Mouse (Mus musculus) spleen, adult 2 months (tissue): ENCODE data around the gene Gpr156. TPM values are rescaled to one million over a fixed set of nuclear protein-coding genes. Genes with fewer than 3 reads are reported as not detected.

Experiments used
- DNase-seq, 2 experiments: peaks; one replicate each; pipeline versions ENCODE4 v3.0.0 to v3.0.0-alpha.2; 2012 to 2021; ENCODE audit warnings: low spot score in 2 of 2, low read depth in 1 of 2
- H3K27ac ChIP-seq: fragments of 200-500 bp; 2 replicates; pipeline ENCODE4 v1.5.1; 2012; ENCODE audit warnings: low read length, inconsistent platforms; ENCODE audit not compliant: insufficient read depth
- H3K27me3 ChIP-seq: fragments of 200-500 bp; 2 replicates; pipeline ENCODE4 v1.6.1; 2012; ENCODE audit warnings: mild to moderate bottlenecking, moderate library complexity, low read length, inconsistent platforms; ENCODE audit not compliant: control insufficient read depth, insufficient read depth
- H3K36me3 ChIP-seq: fragments of 200-500 bp; 2 replicates; pipeline ENCODE4 v1.6.1; 2012; ENCODE audit warnings: mild to moderate bottlenecking, low read length, inconsistent platforms; ENCODE audit not compliant: control insufficient read depth, insufficient read depth
- H3K4me1 ChIP-seq: fragments of 200-500 bp; 2 replicates; pipeline ENCODE4 v1.6.1; 2011; ENCODE audit warnings: inconsistent platforms; ENCODE audit not compliant: control insufficient read depth, insufficient read depth, insufficient read length
- H3K4me3 ChIP-seq: fragments of 200-500 bp; 2 replicates; pipeline ENCODE4 v1.5.1; 2011; ENCODE audit warnings: mild to moderate bottlenecking, inconsistent platforms; ENCODE audit not compliant: insufficient read depth, insufficient read length; ENCODE audit errors: extremely low read depth
- CTCF ChIP-seq: fragments of 200-500 bp; IDR thresholded peaks from 2 replicates; pipeline ENCODE4 v1.5.1; 2011; ENCODE audit warnings: mild to moderate bottlenecking, inconsistent platforms; ENCODE audit not compliant: insufficient read depth, insufficient read length, insufficient replicate concordance; ENCODE audit errors: extremely low read depth
- POLR2A ChIP-seq: fragments of 200-500 bp; IDR thresholded peaks from 2 replicates; pipeline ENCODE4 v1.6.1; 2011; ENCODE audit warnings: low read depth, low read length, inconsistent platforms
- WGBS: fragments of 180-500 bp; shearing (Covaris S2); methylation state at CpG from one replicate; pipeline ENCODE4 v1.1.7; 2018; 5-methylcytosine and 5-hydroxymethylcytosine counted together
- polyA plus RNA-seq: library from polyadenylated mRNA; depleted of rRNA; stranded (reverse); fragments of >200 nt; gene quantifications from 2 replicates; pipeline ENCODE4 v1.2.3, GENCODE M21; 2012

The Gpr156 gene
- polyA plus RNA-seq, 1 experiment: 0.69 TPM

DNA sequence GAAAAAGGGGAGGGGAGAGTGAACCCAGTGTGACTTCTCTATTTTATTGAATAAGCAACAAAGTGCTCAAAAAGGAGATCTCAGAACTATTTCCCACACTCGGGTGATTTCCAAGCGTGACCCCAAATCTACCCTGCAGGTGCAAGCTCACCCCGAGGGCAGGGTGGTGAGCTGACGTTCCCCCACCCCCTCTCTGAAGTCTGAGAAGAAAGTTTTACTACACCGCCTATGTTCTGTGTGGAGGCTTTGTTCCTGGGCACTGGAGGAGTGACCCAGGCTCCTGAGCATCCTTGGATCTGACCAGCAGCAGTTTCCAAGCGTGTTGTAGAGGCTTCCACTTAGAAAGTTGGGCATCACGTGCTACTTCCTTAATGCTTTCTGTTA lies 514 bp downstream of the Gpr156 start:
- DNase-seq: peak; percentile 3 to 28

GRCm38 (mm10) chr16:37919000-37919399 lies 2.7 kb downstream of the Gpr156 start:
- peaks cover 4% of the 10 kb centered on the region; the same call in 1 of the 2 replicates for H3K4me1 ChIP-seq
- H3K27me3 ChIP-seq: peaks cover 4% of the 10 kb centered on the region; the same call in 1 of the 2 replicates
- WGBS: 88% methylated on average over 6 of the region's 6 CpGs
- no peak overlapping the region for H3K4me3 ChIP-seq
- no peaks in the 10 kb centered on the region for H3K36me3 ChIP-seq
- no peak overlapping the region for H3K27ac ChIP-seq
- TF ChIP-seq POLR2A (no peak), CTCF (no peak)
- DNase-seq: no peak

More for the DNA sequence above, 514 bp downstream of the Gpr156 start:
- peaks cover 4% of the 10 kb centered on the region; the same call in 1 of the 2 replicates for H3K27me3 ChIP-seq
- 32% methylated on average over 7 of the region's 7 CpGs for WGBS
- no peak overlapping the region for H3K4me3 ChIP-seq
- no peak for TF ChIP-seq POLR2A
- TF ChIP-seq CTCF: no peak
- H3K27ac ChIP-seq: no peak overlapping the region
- peaks cover 4% of the 10 kb centered on the region; the same call in 1 of the 2 replicates for H3K4me1 ChIP-seq
- H3K36me3 ChIP-seq: no peaks in the 10 kb centered on the region

- no peak for DNase-seq
- Histone ChIP-seq H3K36me3 (no peaks in the 10 kb centered on the region), H3K4me3 (no peak overlapping the region), H3K27ac (no peak overlapping the region), H3K27me3 (peaks cover 4% of the 10 kb centered on the region; the same call in 1 of the 2 replicates), H3K4me1 (peaks cover 4% of the 10 kb centered on the region; the same call in 1 of the 2 replicates)
- TF ChIP-seq CTCF (no peak), POLR2A (no peak)
- WGBS: 77% methylated on average over 8 of the region's 8 CpGs
Observed at GRCm38 (mm10) chr16:37920842-37921409, 4.6 kb downstream of the Gpr156 start.

DNA sequence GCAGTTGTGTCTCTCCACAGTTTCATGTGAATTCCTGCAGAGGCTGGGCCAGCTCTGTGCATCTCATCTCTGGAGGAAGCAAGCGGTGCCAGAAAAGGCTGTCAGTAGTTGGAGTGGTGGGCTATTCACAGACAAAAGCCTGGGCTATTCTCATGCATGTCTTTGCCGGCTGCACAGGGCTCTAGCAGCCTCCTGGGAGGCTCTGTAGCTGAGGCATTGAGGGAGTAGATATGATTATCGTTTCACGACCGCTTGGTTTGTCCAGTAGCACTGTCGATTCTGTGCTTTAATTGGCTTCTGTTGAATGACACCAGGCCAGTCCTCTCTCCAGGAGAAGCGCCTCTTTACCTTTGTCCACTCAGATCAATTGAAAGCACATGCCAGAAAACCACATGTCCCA lies 9.8 kb downstream of the Gpr156 start:
- Histone ChIP-seq H3K27ac (no peak overlapping the region), H3K4me3 (no peak overlapping the region), H3K27me3 (no peaks in the 10 kb centered on the region), H3K36me3 (no peaks in the 10 kb centered on the region), H3K4me1 (no peaks in the 10 kb centered on the region)
- WGBS: 86% methylated on average over 7 of the region's 7 CpGs
- TF ChIP-seq POLR2A (no peak), CTCF (no peak)
- DNase-seq: no peak

- H3K36me3 ChIP-seq: no peaks in the 10 kb centered on the region
- no peaks in the 10 kb centered on the region for H3K4me1 ChIP-seq
- WGBS: 74% methylated on average over 4 of the region's 4 CpGs
- H3K27ac ChIP-seq: no peak overlapping the region
- H3K27me3 ChIP-seq: no peaks in the 10 kb centered on the region
- H3K4me3 ChIP-seq: no peak overlapping the region
- no peak for DNase-seq
- TF ChIP-seq CTCF (no peak), POLR2A (no peak)
Observed at GRCm38 (mm10) chr16:37927117-37927516, 10.8 kb downstream of the Gpr156 start.

GRCm38 (mm10) chr16:37929006-37929405 lies 12.7 kb downstream of the Gpr156 start:
- DNase-seq: no peak
- Histone ChIP-seq H3K4me3 (no peak overlapping the region), H3K27ac (no peak overlapping the region), H3K36me3 (no peaks in the 10 kb centered on the region), H3K4me1 (0 out of 2 replicates have a peak, but pooled peaks cover 2% of the 10 kb centered on the region), H3K27me3 (no peaks in the 10 kb centered on the region)
- no peak for TF ChIP-seq POLR2A
- TF ChIP-seq CTCF: no peak
- WGBS: 59% methylated on average over 2 of the region's 2 CpGs

GRCm38 (mm10) chr16:37929626-37930025 lies 13.3 kb downstream of the Gpr156 start:
- WGBS: 86% methylated on average over 2 of the region's 2 CpGs
- Histone ChIP-seq H3K4me3 (no peak overlapping the region), H3K4me1 (0 out of 2 replicates have a peak, but pooled peaks cover 2% of the 10 kb centered on the region), H3K27me3 (no peaks in the 10 kb centered on the region), H3K27ac (no peak overlapping the region), H3K36me3 (no peaks in the 10 kb centered on the region)
- no peak for DNase-seq
- no peak for TF ChIP-seq CTCF
- TF ChIP-seq POLR2A: no peak

DNA sequence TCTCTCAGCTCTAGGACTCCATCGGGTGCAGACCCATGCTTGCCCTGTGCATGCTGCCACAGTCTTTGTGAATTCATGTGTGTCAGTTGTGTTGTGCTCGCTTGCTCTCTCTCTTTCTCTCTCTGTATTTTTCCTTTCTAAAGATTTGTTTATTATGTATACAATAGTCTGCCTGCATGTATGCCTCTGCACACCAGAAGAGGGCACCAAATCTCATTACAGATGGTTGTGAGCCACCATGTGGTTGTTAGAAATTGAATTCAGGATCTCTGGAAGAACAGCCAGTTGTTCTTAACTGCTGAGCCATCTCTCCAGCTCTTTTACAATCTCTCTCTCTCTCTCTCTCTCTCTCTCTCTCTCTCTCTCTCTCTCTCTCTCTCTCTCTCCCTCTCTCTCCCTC lies 18.6 kb downstream of the Gpr156 start:
- H3K36me3 ChIP-seq: no peaks in the 10 kb centered on the region
- H3K27ac ChIP-seq: no peak overlapping the region
- H3K4me1 ChIP-seq: 0 out of 2 replicates have a peak, but pooled peaks cover 2% of the 10 kb centered on the region
- no peak for DNase-seq
- TF ChIP-seq POLR2A (no peak), CTCF (no peak)
- H3K27me3 ChIP-seq: no peaks in the 10 kb centered on the region
- H3K4me3 ChIP-seq: no peak overlapping the region
- 82% methylated on average over 2 of the region's 2 CpGs for WGBS
